Mouse (Mus musculus) kidney, adult 18-20 months (tissue): ENCODE data around the gene Otop1.

ENCODE experiments used
- DNase-seq: peaks from one replicate; pipeline ENCODE4 v3.0.0; 2021

The Otop1 gene

DNA sequence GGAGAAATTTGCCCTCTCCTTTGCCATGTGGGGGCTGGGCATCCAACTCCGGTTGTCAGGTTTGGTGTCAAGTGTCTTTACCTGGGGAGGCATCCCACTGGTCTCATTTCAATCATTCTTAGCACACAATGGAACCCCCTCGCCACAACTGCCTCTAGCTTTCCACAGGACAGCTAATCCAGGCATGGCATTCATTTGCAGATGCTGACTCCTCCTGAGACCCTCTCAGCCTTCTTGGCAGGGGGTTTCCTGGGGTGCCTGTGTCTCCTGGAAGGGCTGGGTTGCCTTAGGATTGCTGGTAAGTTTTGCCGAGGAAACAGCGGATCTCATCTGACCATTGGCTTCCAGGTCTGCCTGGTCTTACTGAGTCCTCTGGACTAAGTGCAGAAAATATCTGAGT, at the start of gene Otop1:
TSS of gene Otop1 (plus strand) at position 202 of the 400 bp plus-strand sequence.
- DNase-seq, result no peak

DNA sequence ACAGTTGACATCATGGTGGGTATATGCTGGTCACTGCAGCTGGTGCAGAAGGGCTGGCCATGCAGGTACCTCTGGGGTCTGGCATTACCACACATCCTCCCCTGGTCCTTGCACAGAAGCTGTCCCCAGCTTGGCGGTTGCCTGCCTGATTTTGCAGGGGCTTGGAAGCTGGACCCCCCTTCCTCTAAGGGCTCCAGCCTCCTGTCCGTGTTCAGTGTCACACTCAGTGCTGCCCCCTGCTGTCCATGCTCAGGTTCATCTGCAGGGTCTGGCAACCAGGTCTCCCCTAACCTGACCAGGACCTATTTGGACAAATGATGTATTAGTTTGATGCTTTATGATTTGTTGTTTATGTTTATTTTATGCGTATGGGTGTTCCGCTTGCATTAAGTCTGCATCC, 40.4 kb upstream of the Otop1 start:
- DNase-seq, result peak; percentile 59

DNA sequence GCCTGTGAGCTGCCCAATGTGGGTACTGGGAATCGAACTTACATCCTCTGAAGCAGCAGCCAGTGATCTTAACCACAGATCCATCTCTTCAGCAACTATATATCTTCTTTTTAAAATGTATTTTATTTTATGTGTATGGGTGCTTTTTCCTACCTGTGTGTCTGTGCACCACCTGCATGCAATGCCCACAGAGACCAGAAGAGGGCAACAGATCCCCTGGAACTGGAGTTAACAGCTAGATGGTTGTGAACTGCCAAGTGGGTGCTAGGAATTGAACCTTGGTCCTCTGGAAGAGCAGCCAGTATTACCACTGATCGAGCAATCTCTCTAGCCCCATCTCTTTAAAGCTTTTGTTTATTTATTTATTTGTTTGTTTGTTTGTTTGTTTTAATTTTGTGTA, 39.1 kb upstream of the Otop1 start:
- no peak for DNase-seq

DNA sequence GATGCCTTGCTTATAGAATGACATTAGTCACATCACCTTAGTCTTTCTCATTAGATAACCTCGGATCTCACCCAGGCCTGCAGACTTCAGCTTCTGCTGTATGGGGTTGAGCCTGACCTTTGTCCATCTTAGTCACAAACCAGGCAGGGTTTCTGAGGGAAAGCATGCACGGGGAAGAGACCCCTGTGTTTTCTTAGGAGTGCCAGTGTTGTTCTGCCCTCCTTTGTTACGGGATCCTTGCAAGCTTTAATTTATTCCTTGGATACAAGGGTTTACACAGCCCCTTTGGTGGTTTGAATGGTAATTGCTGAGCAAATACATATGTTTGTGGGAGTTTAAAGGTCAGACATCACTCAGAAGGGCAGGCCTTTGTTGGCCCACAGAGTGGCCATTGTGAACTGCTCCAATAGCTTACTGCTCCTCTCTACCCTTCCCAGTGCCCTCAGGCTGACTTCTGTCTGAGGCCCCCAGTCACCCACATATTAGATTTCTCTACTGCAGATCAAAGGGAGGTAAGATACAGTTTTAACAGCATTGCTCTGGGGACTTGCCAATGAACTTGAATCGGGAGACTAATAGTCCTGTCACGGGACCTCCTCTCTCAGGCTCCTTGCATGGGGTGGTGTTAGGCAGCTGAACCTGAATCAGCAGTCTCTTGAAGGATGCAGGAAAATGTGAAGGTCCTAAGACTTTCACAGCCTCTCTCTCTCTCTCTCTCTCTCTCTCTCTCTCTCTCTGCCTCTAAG, 34.9 kb upstream of the Otop1 start:
- no peak for DNase-seq

DNA sequence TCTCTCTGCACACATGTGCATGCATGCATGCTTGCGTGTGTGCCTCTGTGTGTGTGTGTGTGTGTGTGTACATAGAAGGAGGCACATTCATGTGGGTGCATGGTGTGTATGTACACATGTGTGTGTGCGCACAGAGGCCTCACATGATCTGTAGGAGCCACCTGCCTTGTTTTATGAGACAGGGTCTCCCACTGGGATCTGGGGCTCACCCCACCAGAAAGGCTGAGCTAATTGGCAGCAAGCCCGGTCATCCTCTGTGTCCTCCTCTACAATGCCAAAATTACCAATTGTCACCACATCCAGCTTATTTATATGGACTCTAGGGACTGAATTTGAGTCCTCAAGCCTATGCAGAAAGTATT, 34.3 kb upstream of the Otop1 start:
- no peak for DNase-seq

DNA sequence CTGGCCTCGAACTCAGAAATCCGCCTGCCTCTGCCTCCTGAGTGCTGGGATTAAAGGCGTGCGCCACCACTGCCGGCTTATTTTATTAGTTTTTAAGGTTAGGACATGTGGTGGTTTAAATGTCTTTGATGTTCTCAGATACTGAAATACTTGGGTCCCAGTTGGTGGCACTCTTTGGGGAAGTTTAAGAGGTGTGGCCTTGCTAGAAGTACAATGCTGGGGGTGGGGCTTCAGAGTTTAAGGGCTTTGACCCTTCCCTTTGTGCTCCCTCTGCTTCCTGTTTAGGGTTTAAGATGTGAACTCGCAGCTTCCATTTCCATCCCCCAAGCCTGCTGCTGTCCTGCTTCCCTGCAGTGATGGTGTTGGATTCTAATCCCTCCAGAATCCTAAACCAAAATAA, 33.8 kb upstream of the Otop1 start:
- DNase-seq, result no peak

DNA sequence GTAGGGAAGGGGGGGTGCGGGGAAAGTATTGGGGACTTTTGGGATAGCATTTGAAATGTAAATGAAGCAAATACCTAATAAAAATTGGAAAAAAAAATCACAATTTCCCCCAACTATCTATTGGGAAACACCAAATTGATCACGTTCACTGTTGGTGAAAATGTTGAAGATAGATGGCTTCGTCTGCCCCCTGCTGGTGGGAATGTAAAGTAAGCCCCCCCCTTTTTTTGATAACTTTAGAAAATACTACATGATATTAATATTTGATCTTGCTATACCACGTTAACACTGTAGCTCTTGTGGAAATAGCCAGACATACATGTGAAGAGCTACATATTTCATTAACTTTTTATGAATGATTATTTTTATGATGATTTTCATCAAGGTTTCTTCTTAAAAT, 20.6 kb upstream of the Otop1 start:
- no peak for DNase-seq

DNA sequence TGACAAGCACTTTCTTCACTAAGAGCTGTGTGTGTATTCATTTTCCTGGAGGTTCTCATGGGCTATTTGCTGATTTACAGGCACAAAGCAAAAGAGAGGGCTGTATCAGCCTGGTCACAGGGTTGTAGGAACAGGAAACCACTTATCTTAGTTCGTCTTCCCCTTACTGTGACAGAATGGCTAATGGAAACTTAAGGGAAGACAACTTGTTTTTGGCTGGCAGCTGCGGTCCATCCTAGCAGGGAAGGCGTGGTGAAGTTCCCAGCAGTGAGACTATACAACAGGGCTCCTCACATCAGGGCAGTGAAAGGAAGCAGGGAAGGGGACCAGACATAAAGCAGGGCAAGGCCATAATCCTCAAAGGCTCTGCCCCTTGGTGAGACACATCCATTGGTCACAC, 20.1 kb upstream of the Otop1 start:
- DNase-seq, result no peak

DNA sequence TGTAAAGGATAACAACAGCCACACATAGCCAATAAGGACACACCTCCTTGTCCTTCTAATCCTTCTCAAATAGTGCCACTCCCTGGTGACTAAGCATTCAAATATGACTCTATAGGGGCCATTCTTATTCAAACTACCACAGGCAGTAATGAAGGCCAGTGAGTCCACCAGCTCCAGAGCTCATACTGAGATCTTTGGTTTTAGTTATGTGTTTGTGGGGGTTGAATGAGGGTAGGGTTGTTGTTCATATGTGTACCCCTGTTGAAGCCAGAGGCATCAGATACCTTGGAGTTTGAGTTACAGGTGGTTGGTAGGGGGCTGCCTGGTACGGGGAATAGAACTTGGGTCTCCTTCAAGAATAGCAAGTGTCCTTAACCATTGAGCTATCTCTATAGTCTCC, 19.2 kb upstream of the Otop1 start:
- no peak for DNase-seq

DNA sequence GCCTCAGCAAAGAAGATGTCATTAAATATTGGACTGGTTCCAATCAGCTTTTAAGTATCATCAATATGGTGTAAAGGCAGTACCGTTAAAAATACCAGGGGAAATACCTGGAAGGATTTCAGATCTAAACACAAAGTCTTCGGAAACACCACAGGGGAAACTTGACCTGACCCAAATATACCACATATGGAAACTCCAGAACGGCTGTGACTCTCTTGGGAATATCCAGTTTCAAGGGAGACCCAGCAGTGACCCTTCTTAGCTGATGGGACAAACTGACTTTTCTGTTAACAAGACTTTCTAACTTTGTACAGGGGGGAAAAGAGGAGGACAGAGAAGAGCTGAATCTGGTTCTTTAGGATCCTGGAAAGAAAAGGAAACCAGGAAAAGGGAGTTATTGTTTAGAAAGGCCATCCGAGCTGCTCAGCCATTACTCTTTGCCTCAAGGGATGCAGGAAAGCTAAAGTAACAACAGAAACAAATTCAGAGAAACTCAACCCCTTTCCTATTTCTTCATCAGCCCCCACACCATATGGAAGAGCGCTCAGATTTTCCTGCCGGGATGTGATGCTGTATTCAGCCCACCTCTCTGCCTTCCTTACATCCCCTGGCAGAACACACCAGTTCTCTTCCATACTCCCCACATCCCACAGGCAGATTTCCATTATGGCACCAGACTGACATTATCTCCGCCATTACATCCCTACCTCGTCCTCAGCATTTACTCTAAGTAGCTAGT, 17.6 kb upstream of the Otop1 start:
- no peak for DNase-seq

DNA sequence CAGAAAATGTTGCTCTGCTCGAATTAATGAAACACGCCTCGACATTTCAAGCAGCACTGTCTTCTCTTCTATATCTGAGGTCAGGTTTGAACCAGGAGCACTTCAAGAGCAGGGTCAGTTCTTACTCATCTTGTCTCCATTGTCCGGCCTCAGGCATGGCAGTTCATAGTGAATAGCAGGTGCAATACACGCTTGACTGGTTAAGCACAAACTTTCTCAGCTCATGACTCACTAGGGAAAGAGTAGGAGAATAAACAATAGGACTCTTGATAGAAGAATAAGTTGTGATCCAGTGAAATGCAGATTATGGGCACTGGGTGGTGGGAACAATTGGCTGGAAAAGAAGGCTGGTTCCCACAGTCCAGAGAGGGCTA, 17.0 kb upstream of the Otop1 start:
- no peak for DNase-seq

DNA sequence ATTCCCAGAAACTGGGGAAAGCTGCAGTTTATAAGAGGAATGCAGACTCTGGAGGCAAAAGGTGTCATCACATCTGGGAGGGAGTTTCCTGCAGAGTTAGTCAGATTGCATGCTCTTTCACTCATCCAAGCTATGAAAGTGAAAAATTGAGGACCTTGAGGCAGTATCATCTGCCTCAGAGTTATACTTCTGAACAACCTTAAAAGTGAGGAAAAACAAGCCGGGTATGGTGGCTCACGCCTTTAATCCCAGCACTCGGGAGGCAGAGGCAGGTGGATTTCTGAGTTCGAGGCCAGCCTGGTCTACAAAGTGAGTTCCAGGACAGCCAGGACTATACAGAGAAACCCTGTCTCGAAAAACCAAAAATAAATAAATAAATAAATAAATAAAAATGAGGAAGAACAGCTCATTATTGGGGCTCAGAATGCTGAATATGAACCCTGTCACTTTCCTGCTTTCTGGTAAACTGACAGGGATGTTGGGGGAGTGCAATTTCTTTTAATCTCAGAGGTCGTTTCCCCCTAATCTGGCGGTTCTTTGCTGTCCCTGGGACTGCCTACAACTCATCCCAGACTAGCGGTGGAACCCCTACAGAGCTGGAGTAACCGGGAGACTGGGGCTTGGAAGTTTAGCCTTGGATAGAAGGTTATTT, 16.2 kb upstream of the Otop1 start:
- DNase-seq, result no peak

DNA sequence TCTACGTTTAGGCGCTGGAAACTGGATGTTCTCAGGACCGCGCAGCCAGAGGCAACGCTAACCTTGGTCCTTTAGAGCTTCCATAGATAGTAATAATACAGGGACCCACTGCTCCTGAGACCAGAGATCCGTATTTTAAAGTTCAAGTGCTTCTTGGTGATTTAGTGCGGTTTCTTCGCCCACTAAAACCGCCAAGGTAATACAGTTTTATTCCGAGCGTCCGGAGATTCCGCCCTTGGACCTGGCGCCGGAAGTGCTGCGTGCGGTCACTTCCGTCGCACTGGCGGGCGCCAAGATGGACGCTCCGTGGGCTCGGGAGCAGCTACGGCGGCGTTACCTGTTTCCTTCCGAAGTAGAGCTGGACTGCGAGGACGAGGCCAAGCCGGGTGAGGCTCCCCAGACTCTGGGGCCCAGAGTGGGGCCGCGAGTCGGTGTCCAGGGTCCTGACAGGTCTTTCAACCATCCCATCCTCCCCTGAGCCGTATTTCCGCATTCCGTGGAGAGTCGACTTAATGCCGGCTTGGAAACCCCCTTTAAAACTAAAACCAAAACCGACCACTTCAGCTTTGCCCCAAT, 15.6 kb upstream of the Otop1 start, which contains the start of gene Tmem128:
TSS of gene Tmem128 (plus strand) at position 79 of the 576 bp plus-strand sequence.
- peak; percentile 82 for DNase-seq

DNA sequence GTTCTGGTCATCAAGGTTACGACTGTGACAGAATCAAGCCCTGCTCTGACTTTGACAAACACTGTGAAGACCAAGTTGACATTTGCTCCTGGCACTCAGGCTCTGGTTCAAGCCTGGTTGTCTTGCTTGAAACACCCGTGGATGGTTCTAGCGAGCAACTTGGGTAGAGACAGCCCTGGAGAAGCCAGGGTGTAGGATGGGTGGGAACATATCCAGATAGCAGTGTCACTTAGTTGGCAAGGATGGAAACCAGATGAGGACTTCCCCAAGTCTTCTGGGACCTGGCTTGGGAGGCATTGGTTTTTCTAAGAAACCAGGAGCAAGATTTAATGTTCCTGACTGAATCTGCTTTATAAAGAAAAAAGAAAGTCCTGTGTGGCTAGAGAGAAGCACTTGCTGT, 4.8 kb upstream of the Otop1 start:
- DNase-seq, result no peak

DNA sequence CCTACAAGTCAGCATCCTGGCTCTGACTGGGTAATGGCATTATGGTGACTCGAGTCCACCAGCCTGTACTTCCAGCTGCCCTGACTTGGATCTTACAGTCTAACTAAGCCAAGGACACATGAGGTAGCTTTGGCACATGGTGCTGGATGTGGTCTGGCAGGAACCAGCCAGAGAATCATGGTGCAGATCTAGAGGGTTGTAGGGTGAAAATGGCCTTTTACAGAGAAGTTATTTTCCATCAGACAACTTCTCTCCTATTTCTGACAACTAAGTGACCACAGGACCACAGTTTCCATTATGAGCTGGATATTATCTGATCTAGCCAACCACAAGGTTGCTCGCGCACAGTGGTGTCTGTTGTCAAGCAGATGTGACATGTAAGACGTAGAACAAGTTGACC, 1.9 kb upstream of the Otop1 start:
- no peak for DNase-seq

DNA sequence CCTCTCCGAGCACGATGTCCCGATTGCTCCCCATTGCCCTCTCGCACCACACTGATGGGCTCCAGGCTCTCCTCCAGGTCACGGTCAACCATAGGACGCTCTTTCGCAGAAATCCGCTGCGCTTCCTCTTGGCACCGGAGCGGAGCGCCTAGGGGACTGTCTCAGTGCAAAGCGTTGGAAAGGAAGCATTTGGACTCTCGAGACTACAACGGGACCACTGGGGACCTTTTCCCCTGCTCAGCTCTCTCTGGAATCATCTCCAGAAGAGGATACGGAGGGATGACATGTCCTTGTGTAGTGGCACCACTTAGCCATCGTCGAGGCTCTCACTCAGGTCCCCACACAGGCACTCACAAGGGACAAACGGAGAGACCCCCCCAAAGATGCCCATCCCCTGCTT, 679 bp downstream of the Otop1 start:
- DNase-seq, result no peak

DNA sequence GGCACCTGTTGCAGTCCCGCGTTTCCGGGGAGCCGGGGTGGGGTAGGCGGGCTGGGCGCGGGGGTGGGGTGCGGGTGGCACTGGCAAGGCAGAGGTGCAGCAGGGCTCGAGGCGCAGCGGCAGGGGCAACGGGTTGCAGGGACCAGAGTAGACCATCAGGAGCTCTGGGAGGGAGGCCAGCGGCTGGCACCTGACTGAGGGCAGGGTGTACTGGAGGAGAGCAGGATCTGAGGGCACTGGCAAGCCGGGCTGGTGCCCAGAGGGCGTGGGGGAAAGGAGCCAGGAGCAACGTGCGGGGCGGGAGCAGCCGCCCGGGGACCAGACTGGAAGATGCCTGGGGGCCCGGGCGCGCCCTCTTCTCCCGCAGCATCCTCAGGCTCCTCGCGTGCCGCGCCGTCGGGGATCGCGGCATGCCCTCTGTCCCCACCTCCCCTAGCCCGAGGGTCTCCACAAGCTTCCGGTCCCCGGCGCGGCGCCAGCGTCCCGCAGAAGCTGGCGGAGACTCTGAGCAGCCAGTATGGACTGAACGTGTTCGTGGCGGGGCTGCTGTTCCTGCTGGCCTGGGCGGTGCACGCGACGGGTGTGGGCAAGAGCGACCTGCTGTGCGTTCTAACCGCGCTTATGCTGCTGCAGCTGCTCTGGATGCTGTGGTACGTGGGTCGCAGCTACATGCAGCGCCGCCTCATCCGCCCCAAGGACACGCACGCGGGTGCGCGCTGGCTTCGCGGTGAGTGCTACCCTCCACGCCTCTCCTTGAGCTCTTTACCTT, 1.5 kb downstream of the Otop1 start:
- no peak for DNase-seq

DNA sequence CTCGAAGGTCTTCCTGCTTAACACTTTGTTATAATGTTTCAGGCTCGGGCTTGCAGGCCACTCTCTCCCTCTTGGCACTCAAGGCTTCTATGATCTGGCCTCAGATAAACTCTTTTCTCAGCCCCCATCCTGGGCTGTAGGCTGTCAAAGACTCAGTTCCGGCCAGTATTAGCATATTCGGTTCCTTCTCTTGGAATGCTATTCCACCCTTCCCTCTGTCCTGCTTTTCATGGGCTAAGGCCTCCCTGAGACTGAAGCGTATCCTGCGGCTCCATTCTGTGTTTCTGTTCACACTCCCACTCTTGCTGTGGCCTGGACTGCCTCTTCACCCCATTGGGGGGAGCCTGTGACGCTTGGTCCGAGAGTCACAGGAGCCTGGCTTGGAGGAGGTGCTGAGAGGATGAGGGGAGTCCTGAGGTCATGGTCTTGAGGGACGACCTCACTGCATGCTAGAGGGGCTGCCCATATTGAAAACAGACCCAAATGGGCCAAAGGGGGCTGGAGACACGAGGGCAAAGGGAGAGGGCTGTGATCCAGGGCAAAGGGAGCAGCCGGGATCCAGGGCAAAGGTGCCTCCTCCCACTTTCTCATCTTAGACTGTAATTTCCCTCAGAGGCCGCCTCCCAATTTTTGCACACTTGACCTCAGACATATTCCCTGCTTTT, 2.3 kb downstream of the Otop1 start:
- no peak for DNase-seq

DNA sequence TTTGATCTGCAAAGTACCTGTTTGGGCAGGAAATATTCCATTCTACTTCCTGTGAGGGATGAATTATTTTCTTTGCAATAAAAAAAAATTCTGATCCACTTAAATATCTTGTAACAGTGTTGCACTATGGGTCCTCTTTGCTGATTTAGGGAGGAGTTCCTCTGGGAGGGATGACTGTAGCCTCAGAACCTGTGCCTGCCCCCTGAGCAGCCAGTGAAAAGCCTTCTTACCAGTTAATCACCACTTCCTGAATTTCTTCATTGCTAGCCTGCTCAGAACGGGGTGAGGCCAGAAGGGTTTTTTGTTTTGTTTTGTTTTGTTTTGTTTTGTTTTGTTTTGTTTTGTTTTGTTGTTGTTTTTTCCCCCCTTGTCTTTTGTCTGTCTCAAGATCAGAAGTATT, 4.3 kb downstream of the Otop1 start:
- no peak for DNase-seq

DNA sequence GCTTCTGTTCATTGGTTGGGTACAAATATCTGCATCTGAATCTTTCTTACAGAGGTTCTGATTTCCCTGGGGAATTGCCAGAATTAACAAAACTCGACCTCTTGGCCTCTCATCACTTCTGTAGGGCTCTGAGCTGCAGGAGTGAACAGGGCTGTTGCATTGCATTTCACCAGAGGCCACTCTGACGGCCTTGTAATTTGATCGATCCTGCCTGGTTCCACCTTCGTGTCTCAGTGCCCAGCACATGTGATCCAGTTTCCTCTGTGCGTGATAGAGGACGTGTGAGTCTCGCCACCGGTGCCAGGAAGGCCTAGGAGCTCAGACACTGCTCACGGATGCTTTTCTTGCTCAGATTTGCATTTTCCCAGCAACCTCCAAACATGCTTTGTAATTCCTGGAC, 10.0 kb downstream of the Otop1 start:
- DNase-seq, result no peak

DNA sequence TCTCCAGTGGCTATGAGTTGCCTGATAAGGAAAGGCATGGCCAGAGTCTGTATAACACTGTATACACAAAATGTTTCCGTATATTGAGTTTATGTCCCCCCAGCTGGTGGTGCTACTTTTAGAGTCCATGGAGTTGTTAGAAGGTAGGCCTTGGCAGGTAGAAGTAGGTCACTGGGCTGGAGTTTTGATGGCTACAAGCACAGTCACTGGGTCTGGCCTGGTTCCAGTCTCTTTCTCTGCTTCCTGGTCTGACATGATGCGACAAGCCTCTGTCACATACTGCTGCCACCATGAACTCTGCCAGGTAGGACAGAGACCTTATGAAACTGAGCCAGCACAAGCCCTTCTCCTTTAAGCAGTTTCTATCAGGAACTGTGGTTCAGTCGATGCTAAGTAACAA, 12.7 kb downstream of the Otop1 start:
- no peak for DNase-seq

DNA sequence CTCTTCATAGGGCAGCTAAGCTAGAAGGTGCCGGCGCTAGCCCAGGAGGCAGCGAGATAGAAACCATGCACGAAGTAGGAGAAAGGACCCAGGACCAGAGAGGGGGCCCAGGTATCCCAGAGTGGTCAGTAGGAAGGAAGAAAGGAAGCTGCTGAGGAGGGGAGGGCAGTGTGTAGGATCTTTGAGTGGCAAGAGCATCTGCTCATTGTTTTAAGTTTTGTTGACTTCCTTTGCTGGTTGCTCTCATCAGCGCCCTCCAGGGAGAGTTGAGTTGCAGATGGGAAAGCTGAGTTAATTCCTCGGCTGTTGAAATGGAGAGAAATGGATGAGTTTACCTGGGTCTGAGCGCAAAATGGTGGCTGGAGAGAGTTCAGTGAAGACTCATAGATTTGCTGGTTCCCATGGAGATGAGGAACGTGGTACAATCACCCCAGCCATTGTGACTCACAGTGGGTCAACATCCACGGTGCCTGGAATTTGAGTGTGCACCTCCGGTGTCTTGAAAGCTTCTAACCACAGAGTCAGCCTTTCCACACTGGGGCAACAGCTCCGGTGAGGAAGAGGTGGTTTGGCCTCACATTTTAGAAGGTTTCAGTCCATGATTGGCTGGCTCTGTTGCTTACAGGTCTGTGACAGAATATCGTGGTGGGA, 26.1 kb downstream of the Otop1 start:
- no peak for DNase-seq
